Mouse (Mus musculus) stomach, postnatal 0 days (tissue): ENCODE results near the gene Alkbh6.
A peak's percentile ranks its signal among the peaks of the same experiment; 100 is the strongest.

Experiments
- CTCF ChIP-seq: IDR thresholded peaks from 2 replicates; pipeline ENCODE4 v1.5.1; 2016; ENCODE audit warnings: antibody characterized with exemption, low read depth, mild to moderate bottlenecking, moderate library complexity
- EP300 ChIP-seq: optimal IDR thresholded peaks from 2 replicates; pipeline ENCODE3; 2016; ENCODE audit warnings: antibody characterized with exemption

- TF ChIP-seq EP300 (no peak), CTCF (peak; percentile 92)
Measured at GRCm38 (mm10) chr7:30331887-30332286, 23.4 kb downstream of the Alkbh6 start.
